Mouse (Mus musculus): ENCODE results near the gene Cbs. TPM values are rescaled to one million over a fixed set of nuclear protein-coding genes. Genes with fewer than 3 reads are reported as not detected.

Gene Cbs
- polyA plus RNA-seq, 1 experiment from 2014 or later = 2.1 TPM

GRCm38 (mm10) chr17:31660661-31661250, 23.7 kb upstream of the Cbs start:
- Histone ChIP-seq H3K9me3 (no peaks in the 10 kb centered on the region), H3K27ac (no peak overlapping the region), H3K4me3 (no peak overlapping the region), H3K27me3 (ENCODE audit: insufficient read depth, poor library complexity, severe bottlenecking) (no peaks in the 10 kb centered on the region), H3K4me1 (peaks cover 23% of the 10 kb centered on the region), H3K36me3 (peaks cover 10% of the 10 kb centered on the region)
- WGBS = 78% methylated on average over 8 of the region's 8 CpGs
- no peak for DNase-seq (ENCODE audit: low spot score)

DNA sequence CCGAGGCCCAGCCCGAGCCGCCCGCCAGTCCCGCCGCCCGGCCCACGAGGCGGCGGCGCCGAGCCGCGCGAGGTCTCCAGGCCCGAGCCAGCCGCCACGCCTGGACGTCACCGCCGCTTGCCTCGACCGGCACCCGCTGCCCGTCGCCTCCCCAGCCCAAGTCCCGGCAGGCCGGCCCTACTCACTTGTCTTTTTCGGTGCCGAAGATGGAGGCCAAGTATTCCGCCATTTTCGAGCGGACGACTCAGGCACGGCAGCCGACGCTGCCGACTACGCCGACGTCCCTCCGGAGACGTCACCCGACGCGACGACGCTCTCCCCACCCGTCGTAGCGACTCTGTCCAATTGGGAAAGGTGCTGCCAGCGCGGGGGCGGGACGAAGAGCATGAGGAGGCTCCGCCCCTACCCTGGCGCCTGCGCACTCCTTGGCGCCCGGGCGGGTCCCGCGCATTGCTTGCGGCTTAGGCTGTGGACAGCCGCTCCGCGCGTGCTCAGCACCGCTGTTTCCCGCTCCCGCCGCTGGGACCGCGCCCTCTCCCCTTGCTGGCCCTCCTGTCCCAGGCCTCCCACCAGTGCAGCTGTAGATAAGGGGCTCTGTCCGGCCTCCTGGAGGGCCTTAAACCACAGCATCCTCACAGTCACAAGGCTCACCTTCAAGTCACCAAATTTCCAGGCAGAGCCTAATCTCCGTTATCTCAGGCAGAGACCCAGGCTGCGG, 21.6 kb upstream of the Cbs start, which contains the start of gene U2af1:
U2af1 (minus strand) TSS at position 425 of the 718 bp plus-strand sequence.
- peak within 1 kb of the TSS; percentile 94 for H3K4me3 ChIP-seq
- no peaks in the 10 kb centered on the region for H3K27me3 ChIP-seq (ENCODE audit: insufficient read depth, poor library complexity, severe bottlenecking)
- H3K4me1 ChIP-seq = peaks cover 17% of the 10 kb centered on the region
- peak; percentile 99 for DNase-seq (ENCODE audit: low spot score)
- H3K27ac ChIP-seq = peak within 1 kb of the TSS; percentile 95
- peaks cover 26% of the 10 kb centered on the region for H3K36me3 ChIP-seq
- H3K9me3 ChIP-seq = no peaks in the 10 kb centered on the region
- WGBS = under 1% methylated on average over 77 of the region's 77 CpGs

DNA sequence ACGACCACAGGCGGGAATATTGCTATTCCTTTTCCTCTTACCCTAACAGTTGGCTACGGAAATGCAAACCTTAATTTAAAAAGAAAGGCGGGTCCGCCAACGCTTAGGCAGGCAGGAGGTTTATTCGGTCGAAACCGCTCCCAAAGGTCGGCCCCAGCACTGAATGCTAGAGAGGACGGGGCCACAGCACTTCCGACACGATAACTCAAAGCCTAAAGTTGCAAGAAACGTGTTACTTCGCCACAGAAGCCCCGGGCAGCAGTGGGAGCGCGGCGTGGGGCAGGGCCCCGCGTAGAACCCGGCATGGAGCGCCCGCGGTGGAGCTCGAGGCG, 21.1 kb upstream of the Cbs start:
- Histone ChIP-seq H3K9me3 (no peaks in the 10 kb centered on the region), H3K4me3 (peak overlapping the region; percentile 94), H3K36me3 (peaks cover 31% of the 10 kb centered on the region), H3K27me3 (ENCODE audit: insufficient read depth, poor library complexity, severe bottlenecking) (no peaks in the 10 kb centered on the region), H3K4me1 (peaks cover 17% of the 10 kb centered on the region), H3K27ac (peak overlapping the region; percentile 95)
- DNase-seq (ENCODE audit: low spot score) = no peak
- WGBS = under 1% methylated on average over 27 of the region's 27 CpGs

DNA sequence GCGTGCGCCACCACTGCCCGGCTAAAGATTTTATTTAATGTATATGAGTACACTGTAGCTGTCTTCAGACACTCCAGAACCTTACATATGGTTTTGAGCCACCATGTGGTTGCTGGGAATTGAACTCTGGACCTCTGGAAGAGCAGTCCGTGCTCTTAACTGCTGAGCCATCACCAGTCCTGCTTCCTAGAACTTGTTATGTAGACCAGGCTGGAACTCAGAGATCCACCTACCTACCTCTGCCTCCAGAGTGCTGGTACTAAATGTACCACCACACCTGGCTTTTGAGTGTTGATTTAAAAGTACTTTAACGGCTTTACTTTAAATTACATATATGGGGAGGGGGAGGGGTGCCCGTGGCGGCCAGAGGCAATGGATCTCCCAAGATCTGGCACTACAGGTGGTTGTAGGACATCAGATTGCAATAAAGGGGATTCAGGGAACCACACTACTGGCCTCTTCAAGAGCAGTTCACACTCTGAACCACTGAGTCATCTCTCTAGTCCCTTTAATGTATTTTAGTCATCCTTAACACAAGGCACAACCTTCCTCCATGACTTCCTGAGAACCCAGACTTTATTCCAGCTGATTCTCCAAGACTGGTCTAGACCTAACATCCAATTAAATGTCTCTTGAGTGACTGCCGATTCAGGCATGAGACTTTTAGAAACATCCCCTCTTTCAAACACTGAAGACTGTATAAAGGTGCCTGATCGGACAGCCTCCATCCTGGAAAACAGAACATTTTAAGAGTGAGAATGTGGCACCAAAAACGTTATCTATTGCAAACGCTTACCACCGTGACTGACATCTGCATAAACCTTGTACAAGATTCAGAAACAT, 20.3 kb upstream of the Cbs start:
- Histone ChIP-seq H3K36me3 (peaks cover 38% of the 10 kb centered on the region), H3K4me1 (peaks cover 17% of the 10 kb centered on the region), H3K4me3 (peak overlapping the region; percentile 94), H3K27ac (peak overlapping the region; percentile 95), H3K9me3 (no peaks in the 10 kb centered on the region), H3K27me3 (ENCODE audit: insufficient read depth, poor library complexity, severe bottlenecking) (no peaks in the 10 kb centered on the region)
- no peak for DNase-seq (ENCODE audit: low spot score)
- WGBS = 54% methylated on average over 12 of the region's 12 CpGs

DNA sequence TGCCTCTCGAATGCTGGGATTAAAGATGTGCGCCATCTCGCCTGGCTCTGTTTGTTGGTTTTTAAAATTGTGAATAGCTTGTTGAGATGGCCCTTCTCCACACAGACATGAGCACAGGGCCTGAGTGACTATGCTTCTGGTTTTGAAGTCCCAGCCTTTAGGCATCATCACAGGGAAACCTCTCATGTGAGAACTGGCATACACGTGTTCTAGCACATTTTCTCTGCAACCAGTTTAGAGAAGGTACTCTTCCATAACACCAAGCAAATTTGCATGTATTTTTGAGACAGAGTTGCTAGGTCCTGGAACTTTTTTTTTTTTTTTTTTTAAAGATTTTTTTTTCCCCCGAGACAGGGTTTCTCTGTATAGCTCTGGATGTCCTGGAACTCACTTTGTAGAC, 19.6 kb upstream of the Cbs start:
- Histone ChIP-seq H3K27me3 (ENCODE audit: insufficient read depth, poor library complexity, severe bottlenecking) (no peaks in the 10 kb centered on the region), H3K36me3 (peaks cover 45% of the 10 kb centered on the region), H3K9me3 (no peaks in the 10 kb centered on the region), H3K4me1 (peaks cover 17% of the 10 kb centered on the region), H3K4me3 (no peak overlapping the region), H3K27ac (no peak overlapping the region)
- WGBS = 85% methylated on average over 5 of the region's 5 CpGs
- no peak for DNase-seq (ENCODE audit: low spot score)

- no peak for DNase-seq (ENCODE audit: low spot score)
- Histone ChIP-seq H3K4me3 (no peak overlapping the region), H3K36me3 (peaks cover 58% of the 10 kb centered on the region), H3K27me3 (ENCODE audit: insufficient read depth, poor library complexity, severe bottlenecking) (no peaks in the 10 kb centered on the region), H3K27ac (no peak overlapping the region), H3K4me1 (peaks cover 17% of the 10 kb centered on the region), H3K9me3 (no peaks in the 10 kb centered on the region)
- 73% methylated on average over 4 of the region's 4 CpGs for WGBS
Measured at GRCm38 (mm10) chr17:31655366-31655765, 18.3 kb upstream of the Cbs start.

GRCm38 (mm10) chr17:31653277-31653676, 16.2 kb upstream of the Cbs start:
- H3K4me1 ChIP-seq = peaks cover 12% of the 10 kb centered on the region
- DNase-seq (ENCODE audit: low spot score) = no peak
- WGBS = 87% methylated on average over 6 of the region's 6 CpGs
- H3K27me3 ChIP-seq (ENCODE audit: insufficient read depth, poor library complexity, severe bottlenecking) = no peaks in the 10 kb centered on the region
- no peak overlapping the region for H3K4me3 ChIP-seq
- H3K27ac ChIP-seq = no peak overlapping the region
- H3K36me3 ChIP-seq = peaks cover 79% of the 10 kb centered on the region
- no peaks in the 10 kb centered on the region for H3K9me3 ChIP-seq

GRCm38 (mm10) chr17:31652152-31652551, 15.1 kb upstream of the Cbs start:
- DNase-seq (ENCODE audit: low spot score) = no peak
- no peak overlapping the region for H3K4me3 ChIP-seq
- H3K36me3 ChIP-seq = peaks cover 91% of the 10 kb centered on the region
- no peaks in the 10 kb centered on the region for H3K9me3 ChIP-seq
- H3K27ac ChIP-seq = no peak overlapping the region
- H3K4me1 ChIP-seq = peaks cover 7% of the 10 kb centered on the region
- 92% methylated on average over 14 of the region's 14 CpGs for WGBS
- H3K27me3 ChIP-seq (ENCODE audit: insufficient read depth, poor library complexity, severe bottlenecking) = no peaks in the 10 kb centered on the region

- Histone ChIP-seq H3K27me3 (ENCODE audit: insufficient read depth, poor library complexity, severe bottlenecking) (no peaks in the 10 kb centered on the region), H3K36me3 (peaks cover 57% of the 10 kb centered on the region), H3K9me3 (no peaks in the 10 kb centered on the region), H3K4me1 (no peaks in the 10 kb centered on the region), H3K4me3 (no peak overlapping the region), H3K27ac (no peak overlapping the region)
- peak; percentile 73 for DNase-seq (ENCODE audit: low spot score)
- WGBS = 88% methylated on average over 5 of the region's 5 CpGs
Measured at GRCm38 (mm10) chr17:31646199-31647002, 9.4 kb upstream of the Cbs start.

DNA sequence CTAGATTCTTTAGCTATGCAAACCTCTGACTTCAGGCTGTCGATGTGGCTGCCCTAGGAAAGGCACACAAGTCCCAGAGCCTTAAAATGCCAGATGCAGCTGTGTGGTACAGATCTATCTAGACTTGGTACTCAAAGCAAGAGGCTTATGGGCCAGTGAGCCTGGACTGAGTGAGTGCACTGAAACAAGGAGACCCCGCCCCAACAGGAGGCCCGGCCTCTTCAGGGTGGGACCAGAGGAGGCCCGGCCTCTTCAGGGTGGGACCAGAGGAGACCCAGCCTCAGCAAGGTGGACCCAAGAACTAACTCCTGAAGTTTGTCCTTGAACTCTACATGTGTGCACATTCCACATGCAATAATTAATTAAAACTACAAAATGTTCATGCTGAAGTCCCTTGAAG, 5.9 kb upstream of the Cbs start:
- no peak overlapping the region for H3K4me3 ChIP-seq
- H3K9me3 ChIP-seq = no peaks in the 10 kb centered on the region
- peaks cover 8% of the 10 kb centered on the region; the same call in 1 of the 2 replicates for H3K27me3 ChIP-seq (ENCODE audit: insufficient read depth, poor library complexity, severe bottlenecking)
- 73% methylated on average over 4 of the region's 4 CpGs for WGBS
- DNase-seq (ENCODE audit: low spot score) = no peak
- no peak overlapping the region for H3K27ac ChIP-seq
- H3K4me1 ChIP-seq = no peaks in the 10 kb centered on the region; the same call in 1 of the 2 replicates
- H3K36me3 ChIP-seq = peaks cover 22% of the 10 kb centered on the region

DNA sequence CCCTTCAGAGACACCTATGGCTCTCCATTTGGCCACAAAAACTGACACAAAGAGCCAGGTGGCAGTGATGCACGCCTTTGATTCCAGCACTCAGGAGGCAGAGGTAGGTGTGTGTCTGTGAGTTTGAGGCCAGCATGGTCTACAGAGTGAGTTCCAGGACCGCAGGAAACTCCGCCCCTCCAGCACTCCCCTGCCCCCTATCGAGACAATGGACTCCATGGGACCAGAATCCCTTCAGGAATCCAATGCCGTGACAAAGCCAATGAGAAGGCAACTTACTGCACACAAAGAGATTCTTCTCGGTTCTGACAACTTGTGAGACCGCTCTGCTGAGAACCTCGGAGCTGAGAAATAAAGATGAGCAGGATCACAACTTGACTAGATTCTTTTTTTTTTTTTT, 5.3 kb upstream of the Cbs start:
- Histone ChIP-seq H3K27ac (no peak overlapping the region), H3K36me3 (peaks cover 16% of the 10 kb centered on the region), H3K4me1 (peaks cover 5% of the 10 kb centered on the region), H3K9me3 (no peaks in the 10 kb centered on the region), H3K27me3 (ENCODE audit: insufficient read depth, poor library complexity, severe bottlenecking) (peaks cover 13% of the 10 kb centered on the region; the same call in 1 of the 2 replicates), H3K4me3 (no peak overlapping the region)
- no peak for DNase-seq (ENCODE audit: low spot score)
- 49% methylated on average over 8 of the region's 8 CpGs for WGBS

- H3K36me3 ChIP-seq = no peaks in the 10 kb centered on the region
- DNase-seq (ENCODE audit: low spot score) = no peak
- peaks cover 18% of the 10 kb centered on the region for H3K4me1 ChIP-seq
- no peak overlapping the region for H3K4me3 ChIP-seq
- H3K9me3 ChIP-seq = no peaks in the 10 kb centered on the region
- peaks cover 40% of the 10 kb centered on the region for H3K27me3 ChIP-seq (ENCODE audit: insufficient read depth, poor library complexity, severe bottlenecking)
- no peak overlapping the region for H3K27ac ChIP-seq
- 67% methylated on average over 4 of the region's 4 CpGs for whole genome bisulfite sequencing
Measured at GRCm38 (mm10) chr17:31639651-31640050, 2.6 kb upstream of the Cbs start.
